Mouse (Mus musculus): ENCODE results near the gene Erp27. TPM values are rescaled to one million over a fixed set of nuclear protein-coding genes. Genes with fewer than 3 reads are reported as not detected.
A peak's percentile ranks its signal among the peaks of the same experiment; 100 is the strongest.
"Not testable (repeated sequence)": the region's sequence is repeated elsewhere in the genome, so short reads cannot be mapped to it uniquely, and the experiment has no call there.

The Erp27 gene
- polyA plus RNA-seq, 1 experiment from 2014 or later = 0.34 TPM

- 84% methylated on average over 6 of the region's 6 CpGs for WGBS
- Histone ChIP-seq H3K27ac (ENCODE audit: low read length) (no peak overlapping the region), H3K4me1 (replicated peaks; ENCODE audit: control insufficient read depth, insufficient read depth, low read length) (no peaks in the 10 kb centered on the region), H3K4me3 (replicated peaks; ENCODE audit: low read length) (no peak overlapping the region), H3K4me2 (ENCODE audit: low read length) (no peak overlapping the region), H3K27me3 (replicated peaks; ENCODE audit: control insufficient read depth, insufficient read depth, low read length) (no peaks in the 10 kb centered on the region), H3K9me3 (ENCODE audit: control insufficient read depth, low read length) (no peaks in the 10 kb centered on the region), H3K36me3 (ENCODE audit: control insufficient read depth, insufficient read depth) (no peaks in the 10 kb centered on the region), H3K9ac (replicated peaks; ENCODE audit: low read depth, low read length) (no peak overlapping the region)
- ATAC-seq = no peak
Measured at GRCm38 (mm10) chr6:136889067-136889466, 32.9 kb downstream of the Erp27 start.

GRCm38 (mm10) chr6:136887854-136888253 is 34.1 kb downstream of the Erp27 start:
- Histone ChIP-seq H3K27ac (ENCODE audit: low read length) (no peak overlapping the region), H3K9me3 (ENCODE audit: control insufficient read depth, low read length) (no peaks in the 10 kb centered on the region), H3K27me3 (replicated peaks; ENCODE audit: control insufficient read depth, insufficient read depth, low read length) (no peaks in the 10 kb centered on the region), H3K36me3 (ENCODE audit: control insufficient read depth, insufficient read depth) (no peaks in the 10 kb centered on the region), H3K4me1 (replicated peaks; ENCODE audit: control insufficient read depth, insufficient read depth, low read length) (no peaks in the 10 kb centered on the region), H3K4me2 (ENCODE audit: low read length) (no peak overlapping the region), H3K9ac (replicated peaks; ENCODE audit: low read depth, low read length) (no peak overlapping the region), H3K4me3 (replicated peaks; ENCODE audit: low read length) (no peak overlapping the region)
- 80% methylated on average over 9 of the region's 9 CpGs for WGBS
- ATAC-seq = no peak

GRCm38 (mm10) chr6:136884766-136885165 is 37.2 kb downstream of the Erp27 start:
- not testable (repeated sequence) for H3K4me1 ChIP-seq (replicated peaks; ENCODE audit: control insufficient read depth, insufficient read depth, low read length); H3K27ac ChIP-seq (ENCODE audit: low read length); H3K36me3 ChIP-seq (ENCODE audit: control insufficient read depth, insufficient read depth); H3K4me3 ChIP-seq (replicated peaks; ENCODE audit: low read length); ATAC-seq; H3K9me3 ChIP-seq (ENCODE audit: control insufficient read depth, low read length); H3K9ac ChIP-seq (replicated peaks; ENCODE audit: low read depth, low read length); H3K4me2 ChIP-seq (ENCODE audit: low read length); H3K27me3 ChIP-seq (replicated peaks; ENCODE audit: control insufficient read depth, insufficient read depth, low read length)
- 55% methylated on average over 1 of the region's 1 CpGs for WGBS

- no peaks in the 10 kb centered on the region for H3K9me3 ChIP-seq (ENCODE audit: control insufficient read depth, low read length)
- no peak overlapping the region for H3K4me3 ChIP-seq (replicated peaks; ENCODE audit: low read length)
- WGBS = 95% methylated on average over 6 of the region's 6 CpGs
- no peak for ATAC-seq
- H3K27ac ChIP-seq (ENCODE audit: low read length) = no peak overlapping the region
- H3K4me2 ChIP-seq (ENCODE audit: low read length) = no peak overlapping the region
- H3K36me3 ChIP-seq (ENCODE audit: control insufficient read depth, insufficient read depth) = no peaks in the 10 kb centered on the region
- no peaks in the 10 kb centered on the region for H3K27me3 ChIP-seq (replicated peaks; ENCODE audit: control insufficient read depth, insufficient read depth, low read length)
- no peak overlapping the region for H3K9ac ChIP-seq (replicated peaks; ENCODE audit: low read depth, low read length)
- no peaks in the 10 kb centered on the region for H3K4me1 ChIP-seq (replicated peaks; ENCODE audit: control insufficient read depth, insufficient read depth, low read length)
Measured at GRCm38 (mm10) chr6:136883961-136884360, 38.0 kb downstream of the Erp27 start.

- Histone ChIP-seq H3K36me3 (ENCODE audit: control insufficient read depth, insufficient read depth) (no peaks in the 10 kb centered on the region), H3K9ac (replicated peaks; ENCODE audit: low read depth, low read length) (no peak overlapping the region), H3K4me1 (replicated peaks; ENCODE audit: control insufficient read depth, insufficient read depth, low read length) (no peaks in the 10 kb centered on the region), H3K9me3 (ENCODE audit: control insufficient read depth, low read length) (no peaks in the 10 kb centered on the region), H3K4me2 (ENCODE audit: low read length) (no peak overlapping the region), H3K4me3 (replicated peaks; ENCODE audit: low read length) (no peak overlapping the region), H3K27ac (ENCODE audit: low read length) (no peak overlapping the region), H3K27me3 (replicated peaks; ENCODE audit: control insufficient read depth, insufficient read depth, low read length) (no peaks in the 10 kb centered on the region)
- no peak for ATAC-seq
- 86% methylated on average over 3 of the region's 3 CpGs for WGBS
Measured at GRCm38 (mm10) chr6:136883431-136883915, 38.5 kb downstream of the Erp27 start.

- no peaks in the 10 kb centered on the region for H3K36me3 ChIP-seq (ENCODE audit: control insufficient read depth, insufficient read depth)
- no peaks in the 10 kb centered on the region for H3K27me3 ChIP-seq (replicated peaks; ENCODE audit: control insufficient read depth, insufficient read depth, low read length)
- no peak overlapping the region for H3K9ac ChIP-seq (replicated peaks; ENCODE audit: low read depth, low read length)
- H3K4me3 ChIP-seq (replicated peaks; ENCODE audit: low read length) = no peak overlapping the region
- no peak overlapping the region for H3K27ac ChIP-seq (ENCODE audit: low read length)
- H3K4me1 ChIP-seq (replicated peaks; ENCODE audit: control insufficient read depth, insufficient read depth, low read length) = no peaks in the 10 kb centered on the region
- 87% methylated on average over 8 of the region's 8 CpGs for WGBS
- no peak for ATAC-seq
- no peak overlapping the region for H3K4me2 ChIP-seq (ENCODE audit: low read length)
- H3K9me3 ChIP-seq (ENCODE audit: control insufficient read depth, low read length) = no peaks in the 10 kb centered on the region
Measured at GRCm38 (mm10) chr6:136881678-136882077, 40.3 kb downstream of the Erp27 start.

GRCm38 (mm10) chr6:136875670-136876069 is 46.3 kb downstream of the Erp27 start, which contains the start of gene Mgp:
TSS of gene Mgp (minus strand) at chr6:136875823.
- peaks cover 11% of the 10 kb centered on the region for H3K4me1 ChIP-seq (replicated peaks; ENCODE audit: control insufficient read depth, insufficient read depth, low read length)
- H3K4me2 ChIP-seq (ENCODE audit: low read length) = peak within 1 kb of the TSS; percentile 25
- 60% methylated on average over 9 of the region's 9 CpGs for WGBS
- no peaks in the 10 kb centered on the region for H3K36me3 ChIP-seq (ENCODE audit: control insufficient read depth, insufficient read depth)
- no peak within 1 kb of the TSS for H3K27ac ChIP-seq (ENCODE audit: low read length)
- no peak within 1 kb of the TSS; the same call in 1 of the 2 replicates for H3K9ac ChIP-seq (replicated peaks; ENCODE audit: low read depth, low read length)
- ATAC-seq = no peak
- H3K9me3 ChIP-seq (ENCODE audit: control insufficient read depth, low read length) = no peaks in the 10 kb centered on the region
- no peaks in the 10 kb centered on the region for H3K27me3 ChIP-seq (replicated peaks; ENCODE audit: control insufficient read depth, insufficient read depth, low read length)
- H3K4me3 ChIP-seq (replicated peaks; ENCODE audit: low read length) = no peak within 1 kb of the TSS

- H3K4me2 ChIP-seq (ENCODE audit: low read length) = peak overlapping the region; percentile 25
- no peaks in the 10 kb centered on the region for H3K9me3 ChIP-seq (ENCODE audit: control insufficient read depth, low read length)
- H3K4me1 ChIP-seq (replicated peaks; ENCODE audit: control insufficient read depth, insufficient read depth, low read length) = peaks cover 11% of the 10 kb centered on the region
- H3K27ac ChIP-seq (ENCODE audit: low read length) = no peak overlapping the region
- 12% methylated on average over 8 of the region's 8 CpGs for WGBS
- no peak overlapping the region for H3K4me3 ChIP-seq (replicated peaks; ENCODE audit: low read length)
- no peaks in the 10 kb centered on the region for H3K27me3 ChIP-seq (replicated peaks; ENCODE audit: control insufficient read depth, insufficient read depth, low read length)
- ATAC-seq = peak; percentile 45; the same call in 1 of the 2 replicates
- H3K36me3 ChIP-seq (ENCODE audit: control insufficient read depth, insufficient read depth) = no peaks in the 10 kb centered on the region
- no peak overlapping the region for H3K9ac ChIP-seq (replicated peaks; ENCODE audit: low read depth, low read length)
Measured at GRCm38 (mm10) chr6:136874599-136874998, 47.4 kb downstream of the Erp27 start.

- no peak for ATAC-seq
- no peak overlapping the region for H3K4me2 ChIP-seq (ENCODE audit: low read length)
- no peaks in the 10 kb centered on the region for H3K27me3 ChIP-seq (replicated peaks; ENCODE audit: control insufficient read depth, insufficient read depth, low read length)
- H3K36me3 ChIP-seq (ENCODE audit: control insufficient read depth, insufficient read depth) = no peaks in the 10 kb centered on the region
- no peaks in the 10 kb centered on the region for H3K9me3 ChIP-seq (ENCODE audit: control insufficient read depth, low read length)
- H3K4me1 ChIP-seq (replicated peaks; ENCODE audit: control insufficient read depth, insufficient read depth, low read length) = no peaks in the 10 kb centered on the region
- H3K9ac ChIP-seq (replicated peaks; ENCODE audit: low read depth, low read length) = no peak overlapping the region
- H3K27ac ChIP-seq (ENCODE audit: low read length) = no peak overlapping the region
- H3K4me3 ChIP-seq (replicated peaks; ENCODE audit: low read length) = no peak overlapping the region
- 87% methylated on average over 5 of the region's 5 CpGs for WGBS
Measured at GRCm38 (mm10) chr6:136868921-136869320, 53.1 kb downstream of the Erp27 start.

GRCm38 (mm10) chr6:136866150-136866549 is 55.8 kb downstream of the Erp27 start:
- ATAC-seq = no peak
- Histone ChIP-seq H3K36me3 (ENCODE audit: control insufficient read depth, insufficient read depth) (no peaks in the 10 kb centered on the region), H3K4me1 (replicated peaks; ENCODE audit: control insufficient read depth, insufficient read depth, low read length) (no peaks in the 10 kb centered on the region), H3K4me2 (ENCODE audit: low read length) (no peak overlapping the region), H3K9me3 (ENCODE audit: control insufficient read depth, low read length) (no peaks in the 10 kb centered on the region), H3K9ac (replicated peaks; ENCODE audit: low read depth, low read length) (no peak overlapping the region), H3K27ac (ENCODE audit: low read length) (no peak overlapping the region), H3K4me3 (replicated peaks; ENCODE audit: low read length) (no peak overlapping the region), H3K27me3 (replicated peaks; ENCODE audit: control insufficient read depth, insufficient read depth, low read length) (no peaks in the 10 kb centered on the region)
- 87% methylated on average over 4 of the region's 4 CpGs for WGBS
